Mouse (Mus musculus) neutrophil, adult 5-6 weeks (primary cell): ENCODE results near the gene Hnrnpab. TPM values are rescaled to one million over a fixed set of nuclear protein-coding genes. Genes with fewer than 3 reads are reported as not detected.
A peak's percentile ranks its signal among the peaks of the same experiment; 100 is the strongest.
"Not testable (repeated sequence)": the region's sequence is repeated elsewhere in the genome, so short reads cannot be mapped to it uniquely, and the experiment has no call there.

Experiments
- ATAC-seq: fragments of 151-379, 151-347 bp; 2 replicates; pipeline ENCODE4 v1.8.0; 2017; ENCODE audit warnings: mild to moderate bottlenecking, moderate TSS enrichment; ENCODE audit not compliant: insufficient number of reproducible peaks, poor library complexity, low FRiP score, severe bottlenecking; ENCODE audit errors: extremely low read depth
- total RNA-seq: library from RNA; stranded (forward); fragments of 200-1000 nt; gene quantifications from 2 replicates; pipeline ENCODE4 v1.2.3, GENCODE M21; 2017

Gene Hnrnpab
- total RNA-seq, 1 experiment from 2014 or later, result 213 TPM

- ATAC-seq, result no peak
Observed at GRCm38 (mm10) chr11:51615129-51615528, 8.5 kb upstream of the Hnrnpab start.

GRCm38 (mm10) chr11:51614256-51614655, 7.6 kb upstream of the Hnrnpab start:
- no peak for ATAC-seq

- not testable (repeated sequence) for ATAC-seq
Observed at GRCm38 (mm10) chr11:51609940-51610339, 3.3 kb upstream of the Hnrnpab start.

GRCm38 (mm10) chr11:51609266-51609909, 2.7 kb upstream of the Hnrnpab start:
- no peak for ATAC-seq

- ATAC-seq, result no peak
Observed at GRCm38 (mm10) chr11:51607096-51607738, 570 bp upstream of the Hnrnpab start.

GRCm38 (mm10) chr11:51605602-51606446, 823 bp downstream of the Hnrnpab start:
- peak; percentile 52; the same call in 1 of the 2 replicates for ATAC-seq

- no peak for ATAC-seq
Observed at GRCm38 (mm10) chr11:51602253-51602652, 4.4 kb downstream of the Hnrnpab start.

- ATAC-seq, result no peak
Observed at GRCm38 (mm10) chr11:51597553-51597952, 9.1 kb downstream of the Hnrnpab start.

GRCm38 (mm10) chr11:51595459-51596083, 11.1 kb downstream of the Hnrnpab start:
- no peak for ATAC-seq

GRCm38 (mm10) chr11:51594715-51595350, 11.8 kb downstream of the Hnrnpab start:
- ATAC-seq, result no peak

- ATAC-seq, result no peak
Observed at GRCm38 (mm10) chr11:51593849-51594248, 12.8 kb downstream of the Hnrnpab start.

GRCm38 (mm10) chr11:51593368-51593767, 13.3 kb downstream of the Hnrnpab start:
- ATAC-seq, result no peak

GRCm38 (mm10) chr11:51591915-51592314, 14.7 kb downstream of the Hnrnpab start:
- ATAC-seq, result no peak

- ATAC-seq, result no peak
Observed at GRCm38 (mm10) chr11:51591168-51591567, 15.5 kb downstream of the Hnrnpab start.

- no peak for ATAC-seq
Observed at GRCm38 (mm10) chr11:51590002-51590401, 16.6 kb downstream of the Hnrnpab start.

GRCm38 (mm10) chr11:51588833-51589232, 17.8 kb downstream of the Hnrnpab start:
- no peak for ATAC-seq

- ATAC-seq, result no peak
Observed at GRCm38 (mm10) chr11:51587059-51587458, 19.6 kb downstream of the Hnrnpab start.

- no peak for ATAC-seq
Observed at GRCm38 (mm10) chr11:51586411-51586810, 20.2 kb downstream of the Hnrnpab start.
